8 mouse cellular contexts compared by ENCODE assay signal in genomic region chr5:33272845-33273776, GRCm38 (mm10). TPM values are rescaled to one million over a fixed set of nuclear protein-coding genes. Genes with fewer than 3 reads are reported as not detected.
DNase-seq lines count a peak whose midpoint lies in the region; ATAC-seq and TF ChIP-seq lines count a peak whose summit lies in the region.

No protein-coding gene starts in this region.

- no peaks in the 10 kb centered on the region for H3K27me3 ChIP-seq in lung, embryonic 15.5 days
- H3K27me3 ChIP-seq in hindbrain, embryonic 13.5 days = no peaks in the 10 kb centered on the region
- no peaks in the 10 kb centered on the region for H3K27me3 ChIP-seq in midbrain, embryonic 15.5 days (replicated peaks)

- H3K9me3 ChIP-seq in lung, embryonic 15.5 days = no peaks in the 10 kb centered on the region
- H3K9me3 ChIP-seq in hindbrain, embryonic 13.5 days = no peaks in the 10 kb centered on the region
- no peaks in the 10 kb centered on the region for H3K9me3 ChIP-seq in midbrain, embryonic 15.5 days

- peak overlapping the region; percentile 99; the same call in 1 of the 2 replicates for H3K27ac ChIP-seq in lung, embryonic 15.5 days
- H3K27ac ChIP-seq in cortical plate, adult 2 months (ENCODE audit: insufficient read depth, low read length) = no peak overlapping the region
- H3K27ac ChIP-seq in hindbrain, embryonic 13.5 days = peak overlapping the region; percentile 99
- H3K27ac ChIP-seq in midbrain, embryonic 15.5 days = peak overlapping the region; percentile 100

- peaks cover 27% of the 10 kb centered on the region for H3K36me3 ChIP-seq in lung, embryonic 15.5 days
- H3K36me3 ChIP-seq in hindbrain, embryonic 13.5 days = peaks cover 22% of the 10 kb centered on the region
- peaks cover 2% of the 10 kb centered on the region; the same call in 1 of the 2 replicates for H3K36me3 ChIP-seq in midbrain, embryonic 15.5 days (replicated peaks)

- H3K4me3 ChIP-seq in lung, embryonic 15.5 days = peak overlapping the region; percentile 91
- peak overlapping the region; percentile 92 for H3K4me3 ChIP-seq in cortical plate, adult 2 months (ENCODE audit: insufficient read depth, low read length)
- peak overlapping the region; percentile 80 for H3K4me3 ChIP-seq in hindbrain, embryonic 13.5 days
- H3K4me3 ChIP-seq in midbrain, embryonic 15.5 days = peak overlapping the region; percentile 66

- peak overlapping the region; percentile 96 for H3K9ac ChIP-seq in lung, embryonic 15.5 days
- peak overlapping the region; percentile 94 for H3K9ac ChIP-seq in hindbrain, embryonic 13.5 days
- peak overlapping the region; percentile 94 for H3K9ac ChIP-seq in midbrain, embryonic 15.5 days

- ATAC-seq in lung, embryonic 15.5 days (ENCODE audit: borderline replicate concordance, extremely low read depth, low FRiP score, low TSS enrichment) = no peak
- ATAC-seq in hindbrain, embryonic 13.5 days (ENCODE audit: low FRiP score) = no peak
- no peak for ATAC-seq in midbrain, embryonic 15.5 days (replicated peaks)

- peaks cover 31% of the 10 kb centered on the region for H3K4me1 ChIP-seq in lung, embryonic 15.5 days
- peaks cover 9% of the 10 kb centered on the region for H3K4me1 ChIP-seq in cortical plate, adult 2 months (ENCODE audit: control insufficient read depth, insufficient read depth, low read length)
- H3K4me1 ChIP-seq in hindbrain, embryonic 13.5 days (replicated peaks) = peaks cover 44% of the 10 kb centered on the region
- peaks cover 41% of the 10 kb centered on the region for H3K4me1 ChIP-seq in midbrain, embryonic 15.5 days

- no peak for DNase-seq in lung, postnatal 14 days
- no peak for DNase-seq in adrenal gland, postnatal 4 days (ENCODE audit: low spot score in 2 of 2)
- no peak for DNase-seq in spleen, postnatal 4 days (ENCODE audit: low spot score in 2 of 2)
- no peak for DNase-seq in right cerebral cortex, adult 18-20 months

- WGBS in lung, embryonic 15.5 days = 70% methylated on average over 7 of the region's 7 CpGs
- 76% methylated on average over 7 of the region's 7 CpGs for WGBS in hindbrain, embryonic 13.5 days
- 78% methylated on average over 7 of the region's 7 CpGs for WGBS in midbrain, embryonic 15.5 days

- TF ChIP-seq CTCF in cortical plate, adult 2 months (IDR thresholded peaks at IDR 0.05; ENCODE audit: extremely low read depth, insufficient read depth, low read length) = no peak

- H3K4me2 ChIP-seq in lung, embryonic 15.5 days = peak overlapping the region; percentile 80
- H3K4me2 ChIP-seq in hindbrain, embryonic 13.5 days = peak overlapping the region; percentile 88
- peak overlapping the region; percentile 89 for H3K4me2 ChIP-seq in midbrain, embryonic 15.5 days

- TF ChIP-seq POLR2A in cortical plate, adult 2 months (IDR thresholded peaks at IDR 0.05; ENCODE audit: extremely low read depth, insufficient read depth, low read length) = no peak

RNA-seq across cellular contexts. Expression of gene Ctbp1, which starts 1.7 kb away (rescaled TPM):
- polyA plus RNA-seq in lung, embryonic 15.5 days (2015; fragmentation: Nextera tagmentation; extraction: Ambion mirVana) = 351 and 372 TPM in 2 replicates
- 250 and 269 TPM in 2 replicates for polyA plus RNA-seq in cortical plate, adult 2 months (2012; rRNA removed)
- 503 and 515 TPM in 2 replicates for polyA plus RNA-seq in hindbrain, embryonic 13.5 days (2015; fragmentation: Nextera tagmentation; extraction: Ambion mirVana)
- polyA plus RNA-seq in midbrain, embryonic 15.5 days (2015; fragmentation: Nextera tagmentation; extraction: Ambion mirVana) = 545 and 591 TPM in 2 replicates
- 100 to 1,000 TPM; 248 to 269 TPM for total RNA-seq in adrenal gland, postnatal 4 days (2021)

RNA-seq across cellular contexts. Expression of gene Spon2, which starts 54.9 kb away (rescaled TPM):
- polyA plus RNA-seq in lung, embryonic 15.5 days (2015; fragmentation: Nextera tagmentation; extraction: Ambion mirVana) = 21.3 and 26.4 TPM in 2 replicates
- 0.09 and 0.15 TPM in 2 replicates for polyA plus RNA-seq in cortical plate, adult 2 months (2012; rRNA removed)
- polyA plus RNA-seq in hindbrain, embryonic 13.5 days (2015; fragmentation: Nextera tagmentation; extraction: Ambion mirVana) = 2.8 and 3.0 TPM in 2 replicates
- 4.1 and 5.2 TPM in 2 replicates for polyA plus RNA-seq in midbrain, embryonic 15.5 days (2015; fragmentation: Nextera tagmentation; extraction: Ambion mirVana)
- 1 to 10 TPM; 5.2 to 9.7 TPM for total RNA-seq in adrenal gland, postnatal 4 days (2021)
